ENCODE assay signal across 8 mouse cellular contexts in genomic region chr12:86825584-86826419, GRCm38 (mm10). TPM values are rescaled to one million over a fixed set of nuclear protein-coding genes. Genes with fewer than 3 reads are reported as not detected.
DNase-seq lines count a peak whose midpoint lies in the region; ATAC-seq and TF ChIP-seq lines count a peak whose summit lies in the region.

No protein-coding gene starts in this region.

- DNase-seq in heart, adult 9 months (ENCODE audit: low spot score in 2 of 2): no peak
- DNase-seq in MN1 (ENCODE audit: low spot score): peak; percentile 57
- DNase-seq in stomach, postnatal 0 days (ENCODE audit: low spot score): no peak
- DNase-seq in B cell, adult 2 months: no peak
- no peak for DNase-seq in frontal cortex, postnatal 14 days (ENCODE audit: low spot score in 2 of 2)

- H3K4me1 ChIP-seq in heart, embryonic 12.5 days (replicated peaks): peaks cover 73% of the 10 kb centered on the region
- peaks cover 53% of the 10 kb centered on the region for H3K4me1 ChIP-seq in forebrain, embryonic 16.5 days (replicated peaks; ENCODE audit: control insufficient read depth, insufficient read depth, low read length)
- peaks cover 45% of the 10 kb centered on the region for H3K4me1 ChIP-seq in limb, embryonic 12.5 days (replicated peaks)
- peaks cover 8% of the 10 kb centered on the region for H3K4me1 ChIP-seq in stomach, postnatal 0 days (replicated peaks; ENCODE audit: control insufficient read depth, insufficient read depth)

- no peak overlapping the region for H3K4me2 ChIP-seq in heart, embryonic 12.5 days
- H3K4me2 ChIP-seq in forebrain, embryonic 16.5 days (ENCODE audit: low read length): no peak overlapping the region
- no peak overlapping the region for H3K4me2 ChIP-seq in limb, embryonic 12.5 days
- no peak overlapping the region for H3K4me2 ChIP-seq in stomach, postnatal 0 days (replicated peaks; ENCODE audit: low read depth)

- H3K27ac ChIP-seq in heart, embryonic 12.5 days (ENCODE audit: poor library complexity, severe bottlenecking): peak overlapping the region; percentile 95
- H3K27ac ChIP-seq in forebrain, embryonic 16.5 days (ENCODE audit: low read length): peak overlapping the region; percentile 99
- peak overlapping the region; percentile 99 for H3K27ac ChIP-seq in limb, embryonic 12.5 days
- peak overlapping the region; percentile 95 for H3K27ac ChIP-seq in stomach, postnatal 0 days (replicated peaks)

- ATAC-seq in heart, embryonic 12.5 days (ENCODE audit: insufficient number of reproducible peaks, low FRiP score): no peak
- ATAC-seq in forebrain, embryonic 16.5 days: no peak
- no peak for ATAC-seq in limb, embryonic 12.5 days (ENCODE audit: insufficient number of reproducible peaks, insufficient read depth, low FRiP score, low TSS enrichment, low read depth)
- no peak for ATAC-seq in stomach, postnatal 0 days (ENCODE audit: low FRiP score, low TSS enrichment)

- H3K36me3 ChIP-seq in heart, embryonic 12.5 days: no peaks in the 10 kb centered on the region
- H3K36me3 ChIP-seq in forebrain, embryonic 16.5 days (ENCODE audit: control insufficient read depth, insufficient read depth): no peaks in the 10 kb centered on the region
- H3K36me3 ChIP-seq in limb, embryonic 12.5 days: no peaks in the 10 kb centered on the region
- no peaks in the 10 kb centered on the region for H3K36me3 ChIP-seq in stomach, postnatal 0 days (ENCODE audit: control insufficient read depth, insufficient read depth, low read length)

- H3K9me3 ChIP-seq in heart, embryonic 12.5 days (replicated peaks): no peaks in the 10 kb centered on the region
- no peaks in the 10 kb centered on the region for H3K9me3 ChIP-seq in forebrain, embryonic 16.5 days (ENCODE audit: control insufficient read depth, low read length)
- H3K9me3 ChIP-seq in limb, embryonic 12.5 days: no peaks in the 10 kb centered on the region
- H3K9me3 ChIP-seq in stomach, postnatal 0 days (ENCODE audit: control insufficient read depth, low read length): no peaks in the 10 kb centered on the region

- no peak overlapping the region for H3K9ac ChIP-seq in heart, embryonic 12.5 days
- H3K9ac ChIP-seq in forebrain, embryonic 16.5 days (replicated peaks; ENCODE audit: low read depth, low read length): no peak overlapping the region
- H3K9ac ChIP-seq in limb, embryonic 12.5 days (replicated peaks): no peak overlapping the region
- H3K9ac ChIP-seq in stomach, postnatal 0 days (ENCODE audit: low read length): no peak overlapping the region

- TF ChIP-seq EP300 in stomach, postnatal 0 days (optimal IDR thresholded peaks at IDR 0.05): no peak

- no peaks in the 10 kb centered on the region for H3K27me3 ChIP-seq in heart, embryonic 12.5 days (replicated peaks)
- no peaks in the 10 kb centered on the region for H3K27me3 ChIP-seq in forebrain, embryonic 16.5 days (replicated peaks; ENCODE audit: control insufficient read depth, insufficient read depth, low read length)
- H3K27me3 ChIP-seq in limb, embryonic 12.5 days: no peaks in the 10 kb centered on the region
- H3K27me3 ChIP-seq in stomach, postnatal 0 days (ENCODE audit: control insufficient read depth, insufficient read depth, low read length): no peaks in the 10 kb centered on the region

- no peak overlapping the region for H3K4me3 ChIP-seq in heart, embryonic 12.5 days
- no peak overlapping the region for H3K4me3 ChIP-seq in forebrain, embryonic 16.5 days (replicated peaks; ENCODE audit: low read length)
- no peak overlapping the region for H3K4me3 ChIP-seq in limb, embryonic 12.5 days (replicated peaks)
- H3K4me3 ChIP-seq in stomach, postnatal 0 days (ENCODE audit: low read depth, low read length): no peak overlapping the region

- WGBS in heart, embryonic 12.5 days: 54% methylated on average over 6 of the region's 6 CpGs
- WGBS in forebrain, embryonic 16.5 days: 24% methylated on average over 6 of the region's 6 CpGs
- 63% methylated on average over 6 of the region's 6 CpGs for WGBS in limb, embryonic 12.5 days
- WGBS in stomach, postnatal 0 days: 45% methylated on average over 6 of the region's 6 CpGs

- no peak for TF ChIP-seq CTCF in stomach, postnatal 0 days (IDR thresholded peaks at IDR 0.05; ENCODE audit: low read depth)

RNA-seq across cellular contexts. Expression of gene Irf2bpl, which starts 58.8 kb away (rescaled TPM):
- 57.8 and 59.5 TPM in 2 replicates for polyA plus RNA-seq in heart, embryonic 12.5 days (2016; fragmentation: Nextera tagmentation; extraction: Ambion mirVana)
- 67.0 and 74.0 TPM in 2 replicates for polyA plus RNA-seq in forebrain, embryonic 16.5 days (2015; fragmentation: Nextera tagmentation; extraction: Ambion mirVana)
- polyA plus RNA-seq in limb, embryonic 12.5 days (2016; fragmentation: Nextera tagmentation; extraction: Ambion mirVana): 55.7 and 57.2 TPM in 2 replicates
- polyA plus RNA-seq in stomach, postnatal 0 days (2015; fragmentation: Nextera tagmentation; extraction: Ambion mirVana): 19.1 and 19.8 TPM in 2 replicates
